Mouse (Mus musculus) heart, postnatal 0 days (tissue): ENCODE measurements around the gene S100b. TPM values are rescaled to one million over a fixed set of nuclear protein-coding genes. Genes with fewer than 3 reads are reported as not detected.

ENCODE experiments used
- ATAC-seq: fragments of 200-750 bp; cut with Nextera tagmentation; 2 replicates; pipeline ENCODE4 v1.8.0; 2017; ENCODE audit warnings: low read depth, moderate number of reproducible peaks, moderate library complexity; ENCODE audit not compliant: insufficient read depth
- DNase-seq: peaks from one replicate; pipeline ENCODE4 v3.0.0-alpha.2; 2016; ENCODE audit warnings: low spot score
- H3K27ac ChIP-seq: fragments of 300-500 bp; sonication (generic); 2 replicates; pipeline ENCODE4 v1.5.1; 2014; ENCODE audit warnings: low read depth, mild to moderate bottlenecking
- H3K27me3 ChIP-seq: fragments of 300-500 bp; sonication (generic); 2 replicates; pipeline ENCODE4 v1.6.1; 2014; ENCODE audit warnings: low read length, mixed read lengths; ENCODE audit not compliant: control insufficient read depth, insufficient read depth
- H3K36me3 ChIP-seq: fragments of 300-500 bp; sonication (generic); replicated peaks from 2 replicates; pipeline ENCODE4 v1.6.1; 2014; ENCODE audit warnings: low read length, mixed read lengths; ENCODE audit not compliant: control insufficient read depth, insufficient read depth
- H3K4me1 ChIP-seq: fragments of 300-500 bp; sonication (generic); 2 replicates; pipeline ENCODE4 v1.6.1; 2014; ENCODE audit warnings: antibody characterized with exemption; ENCODE audit not compliant: control insufficient read depth, insufficient read depth
- H3K4me2 ChIP-seq: fragments of 300-500 bp; sonication (generic); 2 replicates; pipeline ENCODE4 v1.6.1; 2014; ENCODE audit warnings: low read depth, mild to moderate bottlenecking, low read length, moderate library complexity
- H3K4me3 ChIP-seq: fragments of 300-500 bp; sonication (generic); 2 replicates; pipeline ENCODE4 v1.5.1; 2014; ENCODE audit warnings: low read depth, low read length
- H3K9ac ChIP-seq: fragments of 300-500 bp; sonication (generic); replicated peaks from 2 replicates; pipeline ENCODE4 v1.6.1; 2014; ENCODE audit warnings: low read depth, low read length, mixed read lengths
- H3K9me3 ChIP-seq: fragments of 300-500 bp; sonication (generic); replicated peaks from 2 replicates; pipeline ENCODE4 v1.6.1; 2016; ENCODE audit warnings: low read length; ENCODE audit not compliant: control insufficient read depth
- CTCF ChIP-seq: IDR thresholded peaks from 2 replicates; pipeline ENCODE4 v1.5.1; 2016; ENCODE audit warnings: antibody characterized with exemption, control low read depth, low read depth
- EP300 ChIP-seq: IDR thresholded peaks from 2 replicates; pipeline ENCODE4 v1.6.1; 2016; ENCODE audit warnings: antibody characterized with exemption, low read depth
- WGBS: fragments of 180-500 bp; shearing (Covaris S2); extraction: QIAGEN DNeasy Blood & Tissue Kit; methylation state at CpG from one replicate; pipeline ENCODE4 v1.1.7; 2014; 5-methylcytosine and 5-hydroxymethylcytosine counted together
- polyA plus RNA-seq: library from polyadenylated mRNA; unstranded; fragments of >200 nt; fragmentation: Nextera tagmentation; extraction: Ambion mirVana; gene quantifications from 2 replicates; pipeline ENCODE4 v1.2.1, GENCODE M21; 2015
- total RNA-seq: library from RNA; depleted of rRNA; stranded (reverse); fragments of >200 nt; gene quantifications from 2 replicates; pipeline ENCODE4 v1.2.3, GENCODE M21; 2014; ENCODE audit warnings: low replicate concordance; rRNA removed

Gene S100b
- total RNA-seq: 0.89 TPM in 1 of 2 replicates, not detected in the other
- 0.70 and 0.86 TPM in 2 replicates for polyA plus RNA-seq

DNA sequence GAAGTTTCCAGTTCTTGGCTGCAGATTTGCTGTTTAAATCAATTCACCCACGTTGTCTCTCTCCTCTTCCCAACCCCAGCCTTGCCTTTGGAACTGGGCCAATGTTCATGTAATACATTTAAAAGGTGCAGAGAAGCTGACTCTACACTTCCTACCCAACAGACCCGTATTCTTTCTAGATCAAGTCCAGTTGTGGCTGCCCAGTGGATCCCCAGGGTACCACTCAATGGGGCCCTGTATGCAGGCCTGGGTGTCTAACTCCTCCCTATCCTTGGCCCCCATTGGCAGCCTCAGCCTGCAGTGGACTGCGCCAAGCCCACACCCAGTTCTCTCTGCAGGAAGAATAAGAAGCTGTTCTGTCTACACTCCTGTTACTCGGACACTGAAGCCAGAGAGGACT, at the start of gene S100b:
Gene S100b, plus strand, starts transcription at position 318 of the 400 bp plus-strand sequence.
- no peak within 1 kb of the TSS for H3K4me2 ChIP-seq
- DNase-seq: no peak
- H3K27ac ChIP-seq: no peak within 1 kb of the TSS
- H3K4me3 ChIP-seq: no peak within 1 kb of the TSS
- WGBS: 31% methylated on average over 4 of the region's 4 CpGs
- ATAC-seq: no peak
- no peaks in the 10 kb centered on the region for H3K36me3 ChIP-seq
- H3K9me3 ChIP-seq: no peaks in the 10 kb centered on the region
- H3K27me3 ChIP-seq: no peaks in the 10 kb centered on the region
- TF ChIP-seq EP300: no peak
- no peak for TF ChIP-seq CTCF
- no peak within 1 kb of the TSS for H3K9ac ChIP-seq
- H3K4me1 ChIP-seq: peaks cover 17% of the 10 kb centered on the region

- no peak overlapping the region for H3K27ac ChIP-seq
- H3K36me3 ChIP-seq: peaks cover 40% of the 10 kb centered on the region
- no peaks in the 10 kb centered on the region for H3K4me1 ChIP-seq
- H3K9ac ChIP-seq: no peak overlapping the region
- H3K4me2 ChIP-seq: no peak overlapping the region
- no peak overlapping the region for H3K4me3 ChIP-seq
- TF ChIP-seq CTCF (no peak), EP300 (no peak)
- WGBS: 89% methylated on average over 13 of the region's 13 CpGs
- no peaks in the 10 kb centered on the region for H3K27me3 ChIP-seq
- no peaks in the 10 kb centered on the region for H3K9me3 ChIP-seq
- ATAC-seq (no peak), DNase-seq (no peak)
Observed at GRCm38 (mm10) chr10:76207262-76207796, 46.3 kb upstream of the S100b start.

DNA sequence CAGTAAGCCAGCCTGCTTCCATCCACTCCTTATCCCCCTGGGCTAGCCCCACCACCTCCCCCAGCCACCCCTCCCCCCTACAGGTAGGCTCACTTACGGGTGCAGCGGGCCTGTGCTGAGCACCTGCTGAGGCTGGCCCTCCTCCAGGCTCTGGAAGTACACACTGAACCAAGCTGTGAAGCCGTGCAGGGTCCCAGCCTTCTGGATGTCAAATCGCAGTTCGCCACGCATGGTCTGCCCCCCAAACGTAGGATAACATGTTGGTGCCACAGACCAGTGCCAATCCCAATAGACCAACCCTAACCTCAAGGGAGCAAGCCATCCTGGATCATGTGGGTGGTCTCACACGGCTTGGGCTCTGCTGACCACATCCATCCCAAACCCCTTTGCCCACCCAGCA, 44.4 kb upstream of the S100b start:
- WGBS: 93% methylated on average over 8 of the region's 8 CpGs
- Histone ChIP-seq H3K9me3 (peaks cover 5% of the 10 kb centered on the region; the same call in 1 of the 2 replicates), H3K27ac (no peak overlapping the region), H3K4me2 (no peak overlapping the region), H3K27me3 (no peaks in the 10 kb centered on the region), H3K9ac (no peak overlapping the region), H3K4me3 (no peak overlapping the region), H3K4me1 (no peaks in the 10 kb centered on the region), H3K36me3 (peaks cover 54% of the 10 kb centered on the region)
- DNase-seq (no peak), ATAC-seq (no peak)
- TF ChIP-seq CTCF (no peak), EP300 (no peak)

DNA sequence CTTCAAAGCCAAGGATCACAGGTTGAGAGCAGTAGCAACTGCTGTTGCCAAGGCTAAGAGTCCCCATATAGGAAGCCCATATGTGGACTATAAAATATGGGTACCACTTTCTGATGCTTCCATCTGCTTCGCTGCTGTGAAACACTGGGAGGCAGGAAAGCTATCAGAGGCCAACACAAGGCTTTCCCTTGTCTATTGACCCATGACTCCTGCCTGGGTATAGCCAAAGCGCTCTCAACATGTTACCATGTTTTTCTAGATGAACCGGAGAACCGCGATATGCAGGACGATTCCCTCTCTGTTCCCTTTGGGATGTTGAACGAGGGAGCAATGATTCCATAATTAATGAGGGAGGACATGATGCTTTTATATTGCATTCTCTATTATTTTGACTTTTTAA, 42.8 kb upstream of the S100b start:
- peaks cover 16% of the 10 kb centered on the region; the same call in 1 of the 2 replicates for H3K9me3 ChIP-seq
- TF ChIP-seq CTCF (no peak), EP300 (no peak)
- 97% methylated on average over 7 of the region's 7 CpGs for WGBS
- H3K27me3 ChIP-seq: no peaks in the 10 kb centered on the region
- H3K27ac ChIP-seq: no peak overlapping the region
- H3K4me2 ChIP-seq: no peak overlapping the region
- no peak for ATAC-seq
- no peaks in the 10 kb centered on the region for H3K4me1 ChIP-seq
- no peak for DNase-seq
- H3K4me3 ChIP-seq: no peak overlapping the region
- no peak overlapping the region for H3K9ac ChIP-seq
- peaks cover 70% of the 10 kb centered on the region for H3K36me3 ChIP-seq

GRCm38 (mm10) chr10:76212121-76212520, 41.5 kb upstream of the S100b start:
- WGBS: 85% methylated on average over 6 of the region's 6 CpGs
- DNase-seq (no peak), ATAC-seq (no peak)

GRCm38 (mm10) chr10:76214161-76214560, 39.5 kb upstream of the S100b start:
- Histone ChIP-seq H3K9me3 (peaks cover 16% of the 10 kb centered on the region; the same call in 1 of the 2 replicates), H3K27ac (no peak overlapping the region), H3K4me2 (no peak overlapping the region), H3K4me3 (no peak overlapping the region), H3K9ac (no peak overlapping the region), H3K4me1 (no peaks in the 10 kb centered on the region), H3K27me3 (no peaks in the 10 kb centered on the region), H3K36me3 (peaks cover 68% of the 10 kb centered on the region)
- no peak for ATAC-seq
- TF ChIP-seq CTCF (no peak), EP300 (no peak)
- WGBS: 93% methylated on average over 4 of the region's 4 CpGs
- no peak for DNase-seq

More at GRCm38 (mm10) chr10:76212121-76212520, 41.5 kb upstream of the S100b start:
- H3K9me3 ChIP-seq: peaks cover 16% of the 10 kb centered on the region; the same call in 1 of the 2 replicates
- H3K27me3 ChIP-seq: no peaks in the 10 kb centered on the region
- H3K4me1 ChIP-seq: no peaks in the 10 kb centered on the region
- peaks cover 81% of the 10 kb centered on the region for H3K36me3 ChIP-seq
- H3K27ac ChIP-seq: no peak overlapping the region
- H3K4me3 ChIP-seq: no peak overlapping the region
- H3K4me2 ChIP-seq: no peak overlapping the region
- no peak for TF ChIP-seq EP300
- no peak for TF ChIP-seq CTCF
- H3K9ac ChIP-seq: no peak overlapping the region
